Mouse (Mus musculus): Measurements from ENCODE around the gene Rps6kc1. TPM values are rescaled to one million over a fixed set of nuclear protein-coding genes. Genes with fewer than 3 reads are reported as not detected.

The Rps6kc1 gene
- total and polyA plus RNA-seq, 3 experiments, result 7.8 to 18.0 (median 12.5) TPM

DNA sequence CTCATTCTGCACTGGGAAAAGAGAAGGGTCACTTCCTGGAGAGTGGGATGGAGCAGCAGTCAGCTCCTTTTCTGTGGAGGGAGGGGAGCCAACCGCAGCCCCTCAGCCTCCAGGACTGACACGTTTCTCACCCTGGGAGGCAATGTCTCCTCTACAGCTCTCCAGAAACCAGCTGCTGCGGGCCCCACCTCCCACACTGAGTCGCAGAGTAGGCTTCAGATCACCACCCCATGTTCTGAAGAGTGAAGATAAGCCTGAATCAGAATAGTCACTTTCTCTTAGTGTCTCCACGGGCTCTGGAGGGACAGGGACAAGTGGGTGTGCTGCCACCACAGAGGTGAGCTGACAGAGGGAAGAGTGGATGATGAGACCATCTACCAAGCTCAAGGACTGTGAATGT, 47.3 kb upstream of the Rps6kc1 start:
- Histone ChIP-seq H3K4me1 (ENCODE audit: control insufficient read depth in 1 of 2, insufficient read depth in 2 of 2) (peaks cover 0 to 4% of the 10 kb centered on the region in 2 experiments; a peak in 1 of 4 replicates), H3K4me3 (replicated peaks in 1 of 3; ENCODE audit: low read depth in 2 of 3, low read length in 2 of 3, poor library complexity in 1 of 3) (no peak overlapping the region), H3K9ac (ENCODE audit: insufficient read depth, low read depth) (no peak overlapping the region), H3K36me3 (replicated peaks in 1 of 2; ENCODE audit: control insufficient read depth in 1 of 2, insufficient read depth in 1 of 2, low read length in 1 of 2) (no peaks in the 10 kb centered on the region), H3K27ac (ENCODE audit: insufficient read depth, low read depth) (no peak overlapping the region), H3K9me3 (replicated peaks; ENCODE audit: low read length) (no peaks in the 10 kb centered on the region), H3K79me2 (replicated peaks; ENCODE audit: control insufficient read depth, extremely low read depth, insufficient read depth, poor library complexity, severe bottlenecking) (no peaks in the 10 kb centered on the region), H3K4me2 (ENCODE audit: insufficient read depth, low read depth, poor library complexity, severe bottlenecking) (no peak overlapping the region), H3K27me3 (replicated peaks) (no peaks in the 10 kb centered on the region)
- in situ Hi-C loops (cut with MboI; ENCODE audit: low pct_ligation_motif_present, low pct_unique_long_range_greater_than_20kb, low sequenced_read_pairs) (loop anchor here (10.0 kb wide), 1 partner anchor 326 kb away; no protein-coding TSS in a partner anchor), dilution Hi-C loops (cut with MboI; ENCODE audit: extremely low pct_ligation_motif_present, extremely low pct_unique_long_range_greater_than_20kb, low sequenced_read_pairs) (no loop called here)
- no peak for DNase-seq (ENCODE audit: extremely low read depth)
- no peak for TF ChIP-seq POLR2A (IDR thresholded peaks at IDR 0.05; ENCODE audit: low read depth, low read length)
- TF ChIP-seq NELFE (IDR thresholded peaks at IDR 0.05; ENCODE audit: low read depth, low read length), result no peak
- no peak for TF ChIP-seq TCF12 (IDR thresholded peaks at IDR 0.05; ENCODE audit: low read depth, low read length)
- TF ChIP-seq E2F4 (IDR thresholded peaks at IDR 0.05; ENCODE audit: insufficient replicate concordance, low read depth, low read length), result no peak

DNA sequence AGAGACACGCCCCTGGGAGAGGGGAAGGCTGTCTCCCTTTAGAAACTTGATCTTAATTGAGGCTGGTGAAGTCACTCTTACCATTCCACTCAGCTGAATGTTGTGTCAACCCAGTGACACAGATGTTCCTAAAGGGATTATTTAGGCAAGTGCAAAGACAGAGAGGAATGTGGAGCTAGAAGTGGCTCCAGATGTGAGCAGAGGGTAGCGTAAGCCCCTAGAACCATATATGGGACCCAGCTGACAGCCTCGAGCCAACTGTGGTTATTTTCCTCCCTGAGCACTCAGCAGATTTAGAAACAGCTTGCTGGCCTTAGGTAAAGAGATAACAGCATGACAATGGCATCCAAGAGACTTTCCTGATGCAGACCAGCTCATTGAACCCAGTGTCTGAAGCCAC, 41.4 kb upstream of the Rps6kc1 start:
- DNase-seq (ENCODE audit: extremely low read depth), result no peak
- no peaks in the 10 kb centered on the region for H3K27me3 ChIP-seq (replicated peaks)
- H3K4me1 ChIP-seq (ENCODE audit: control insufficient read depth in 1 of 2, insufficient read depth in 2 of 2), result peaks cover 0 to 15% of the 10 kb centered on the region in 2 experiments; a peak in 2 of 4 replicates
- H3K27ac ChIP-seq (ENCODE audit: insufficient read depth, low read depth), result no peak overlapping the region
- no peak overlapping the region for H3K4me3 ChIP-seq (replicated peaks in 1 of 3; ENCODE audit: low read depth in 2 of 3, low read length in 2 of 3, poor library complexity in 1 of 3)
- dilution Hi-C loops (cut with MboI; ENCODE audit: extremely low pct_ligation_motif_present, extremely low pct_unique_long_range_greater_than_20kb, low sequenced_read_pairs) (no loop called here), in situ Hi-C loops (cut with MboI; ENCODE audit: low pct_ligation_motif_present, low pct_unique_long_range_greater_than_20kb, low sequenced_read_pairs) (loop anchor here (10.0 kb wide), 1 partner anchor 332 kb away; no protein-coding TSS in a partner anchor)
- H3K4me2 ChIP-seq (ENCODE audit: insufficient read depth, low read depth, poor library complexity, severe bottlenecking), result no peak overlapping the region
- no peaks in the 10 kb centered on the region for H3K79me2 ChIP-seq (replicated peaks; ENCODE audit: control insufficient read depth, extremely low read depth, insufficient read depth, poor library complexity, severe bottlenecking)
- no peaks in the 10 kb centered on the region for H3K9me3 ChIP-seq (replicated peaks; ENCODE audit: low read length)
- H3K9ac ChIP-seq (ENCODE audit: insufficient read depth, low read depth), result no peak overlapping the region
- no peak for TF ChIP-seq ETS1 (conservative IDR thresholded peaks at IDR 0.05; ENCODE audit: low read depth, low read length)
- no peak for TF ChIP-seq MEF2A (IDR thresholded peaks at IDR 0.05; ENCODE audit: borderline replicate concordance, low read depth, low read length)
- no peak for TF ChIP-seq RCOR1 (conservative IDR thresholded peaks at IDR 0.05; ENCODE audit: low read depth, low read length)
- TF ChIP-seq MAX (IDR thresholded peaks at IDR 0.05; ENCODE audit: low read length), result no peak
- no peak for TF ChIP-seq SIN3A (IDR thresholded peaks at IDR 0.05; ENCODE audit: low read length)
- no peak for TF ChIP-seq TBP (conservative IDR thresholded peaks at IDR 0.05; ENCODE audit: low read depth, low read length)
- no peak for TF ChIP-seq USF2 (conservative IDR thresholded peaks at IDR 0.05; ENCODE audit: low read depth, low read length)
- no peak for TF ChIP-seq IRF4 (IDR thresholded peaks at IDR 0.05; ENCODE audit: low read depth, low read length)
- no peak for TF ChIP-seq CHD1 (IDR thresholded peaks at IDR 0.05; ENCODE audit: low read depth, low read length)
- TF ChIP-seq CHD2 (IDR thresholded peaks at IDR 0.05; ENCODE audit: low read length), result no peak
- no peak for TF ChIP-seq NRF1 (IDR thresholded peaks at IDR 0.05; ENCODE audit: low read depth, low read length)
- TF ChIP-seq ZKSCAN1 (IDR thresholded peaks at IDR 0.05; ENCODE audit: borderline replicate concordance, low read depth, low read length), result no peak
- TF ChIP-seq MAZ (IDR thresholded peaks at IDR 0.05; ENCODE audit: low read depth, low read length), result no peak
- TF ChIP-seq SMC3 (IDR thresholded peaks at IDR 0.05; ENCODE audit: low read depth, low read length), result no peak
- peaks cover 0 to 12% of the 10 kb centered on the region in 2 experiments for H3K36me3 ChIP-seq (replicated peaks in 1 of 2; ENCODE audit: control insufficient read depth in 1 of 2, insufficient read depth in 1 of 2, low read length in 1 of 2)

Data from CH12.LX (cell line).